Mouse (Mus musculus) heart, adult 2 months (tissue): ENCODE results near the gene Zfp827.

Source experiments
- CTCF ChIP-seq: fragments of 200-600 bp; IDR thresholded peaks from 2 replicates; pipeline ENCODE4 v1.8.1; 2022; ENCODE audit warnings: antibody characterized with exemption, mild to moderate bottlenecking, moderate library complexity
- EP300 ChIP-seq: fragments of 200-500 bp; IDR thresholded peaks from 2 replicates; pipeline ENCODE4 v1.6.1; 2011; ENCODE audit warnings: low read depth, low read length, control low read depth; ENCODE audit not compliant: insufficient read depth
- POLR2A ChIP-seq: fragments of 200-500 bp; IDR thresholded peaks from 2 replicates; pipeline ENCODE4 v1.6.1; 2011; ENCODE audit warnings: mild to moderate bottlenecking, low read depth, low read length, control low read depth; ENCODE audit not compliant: insufficient read depth

DNA sequence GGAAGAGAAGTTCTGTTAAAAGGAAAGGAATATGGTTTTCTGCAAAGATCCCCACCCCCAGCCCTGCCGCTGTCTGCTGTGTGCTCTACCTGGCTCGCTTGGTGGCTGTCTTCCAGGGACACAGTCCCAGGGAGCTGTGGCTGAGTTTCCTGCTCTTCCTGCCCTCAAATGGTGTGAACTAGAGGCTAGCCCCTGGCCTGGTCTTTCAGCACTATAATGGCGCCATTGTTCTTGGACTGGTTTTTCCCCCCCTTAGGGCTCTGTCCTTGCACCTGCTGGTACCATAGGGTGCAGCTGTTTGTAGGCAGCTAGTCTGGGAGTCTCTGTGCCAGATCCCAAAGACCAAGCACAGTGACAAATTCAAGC, 50.9 kb downstream of the Zfp827 start:
- TF ChIP-seq POLR2A (no peak), CTCF (no peak), EP300 (no peak)
